Mouse (Mus musculus) adrenal gland, adult 18-20 months (tissue): Measurements from ENCODE around the gene Kpna4. TPM values are rescaled to one million over a fixed set of nuclear protein-coding genes. Genes with fewer than 3 reads are reported as not detected.
"Not testable (repeated sequence)": the region's sequence is repeated elsewhere in the genome, so short reads cannot be mapped to it uniquely, and the experiment has no call there.

Source experiments
- DNase-seq, 2 experiments: peaks; one replicate each; pipeline ENCODE4 v3.0.0; 2021 to 2022; ENCODE audit warnings: low spot score in 2 of 2
- total RNA-seq, 2 experiments: library from RNA; stranded (reverse); gene quantifications; 1 replicate in 1 of 2; 2 replicates in 1 of 2; pipeline ENCODE4 v1.2.3; 2021

Gene Kpna4
- total RNA-seq, 2 experiments from 2014 or later: 77.8 to 84.7 TPM

GRCm38 (mm10) chr3:69113956-69114355 is 13.0 kb downstream of the Kpna4 start:
- no peak for DNase-seq

DNA sequence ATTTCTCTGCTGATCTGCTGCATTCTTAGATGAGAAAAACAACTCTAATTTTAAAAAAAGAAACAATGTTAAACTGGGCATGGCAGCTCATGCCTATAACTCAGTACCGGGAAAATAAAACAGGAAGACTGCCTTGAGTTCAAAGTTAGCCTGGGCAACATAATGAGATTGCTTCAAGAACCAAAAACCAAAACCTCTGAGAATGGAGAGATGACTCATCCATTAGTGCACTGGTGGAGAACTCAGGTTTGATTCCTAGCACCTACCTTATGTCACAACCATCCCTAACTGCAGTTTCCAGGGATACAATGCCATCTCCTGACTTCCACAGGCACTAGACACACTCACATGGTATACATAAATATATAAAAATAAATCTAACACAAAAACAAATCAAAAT is 17.8 kb downstream of the Kpna4 start:
- DNase-seq: no peak

- DNase-seq: no peak
Observed at GRCm38 (mm10) chr3:69094456-69094855, 32.5 kb downstream of the Kpna4 start.

- no peak for DNase-seq
Observed at GRCm38 (mm10) chr3:69064005-69064404, 62.9 kb downstream of the Kpna4 start.

- DNase-seq: no peak
Observed at GRCm38 (mm10) chr3:69062764-69063163, 64.1 kb downstream of the Kpna4 start.

DNA sequence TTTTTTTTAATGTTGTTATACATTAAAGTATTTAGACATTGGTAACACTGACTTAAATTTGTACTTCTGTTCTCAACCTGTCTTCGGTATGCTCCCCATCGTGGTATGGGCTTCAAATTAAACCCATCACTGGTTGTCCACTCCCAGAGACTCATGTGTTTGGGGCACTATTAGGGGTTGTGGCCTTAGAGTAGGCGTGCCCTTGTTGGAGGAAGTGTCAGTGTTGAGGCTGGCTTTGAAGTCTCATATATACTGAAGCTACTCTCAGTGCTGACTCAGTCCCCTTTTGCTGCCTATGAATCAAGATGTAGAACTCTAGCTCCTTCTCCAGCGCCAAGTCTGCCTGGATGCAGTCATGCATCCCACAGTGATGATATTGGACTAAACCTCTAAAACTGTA is 66.2 kb downstream of the Kpna4 start:
- no peak for DNase-seq

DNA sequence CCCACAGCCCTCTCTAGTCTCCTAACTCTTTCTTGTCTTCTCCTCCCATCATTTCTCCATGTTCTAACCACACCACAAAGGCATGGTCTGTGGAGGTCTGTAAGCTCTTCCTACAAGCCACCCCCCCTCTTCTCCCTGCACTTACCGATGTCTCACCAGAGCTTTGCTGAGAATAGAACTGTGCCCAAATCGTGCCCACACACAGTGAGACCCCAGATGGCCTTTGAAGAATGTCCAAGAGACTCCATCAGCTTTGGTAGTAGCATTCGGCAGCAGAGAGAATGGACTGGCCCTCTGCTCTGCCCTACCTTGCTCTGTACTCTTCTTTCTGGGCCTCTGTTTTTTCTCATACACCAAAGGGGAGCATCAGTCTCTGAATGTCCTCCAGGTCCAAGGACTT is 71.0 kb downstream of the Kpna4 start:
- DNase-seq: no peak

DNA sequence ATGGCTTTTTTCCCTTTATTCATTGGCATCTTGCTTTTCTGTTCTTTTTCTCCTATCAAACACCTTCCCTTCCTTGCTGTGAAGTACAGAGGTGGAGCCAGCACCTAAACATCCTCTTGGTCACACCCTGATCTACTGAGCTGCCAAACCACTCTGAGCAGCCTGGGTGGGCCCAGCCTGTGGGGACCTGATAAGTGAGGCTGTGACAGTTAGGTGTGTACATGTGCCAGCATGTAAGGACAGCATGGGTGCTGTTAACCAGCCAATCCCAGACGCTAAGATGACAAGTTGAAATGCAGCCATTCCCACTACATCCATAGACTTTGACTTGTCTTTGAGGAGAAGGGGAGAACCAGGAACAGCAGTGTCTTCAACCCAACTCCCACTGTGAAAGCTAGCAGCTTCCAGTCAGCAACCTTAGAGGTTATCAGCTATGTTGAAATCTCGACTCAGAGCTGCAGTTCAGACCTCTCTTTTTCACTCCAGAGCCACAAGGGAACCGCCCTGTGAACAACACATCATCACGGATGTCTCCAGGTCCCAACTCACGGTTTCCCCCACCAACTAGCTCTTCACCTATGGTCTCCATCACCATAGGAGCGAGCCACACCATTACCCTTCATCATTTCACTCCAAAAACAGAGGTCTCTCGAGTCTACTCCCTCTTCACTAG is 72.0 kb downstream of the Kpna4 start:
- no peak for DNase-seq

GRCm38 (mm10) chr3:69051894-69052293 is 75.0 kb downstream of the Kpna4 start:
- no peak for DNase-seq

GRCm38 (mm10) chr3:69049011-69049410 is 77.9 kb downstream of the Kpna4 start:
- no peak for DNase-seq

DNA sequence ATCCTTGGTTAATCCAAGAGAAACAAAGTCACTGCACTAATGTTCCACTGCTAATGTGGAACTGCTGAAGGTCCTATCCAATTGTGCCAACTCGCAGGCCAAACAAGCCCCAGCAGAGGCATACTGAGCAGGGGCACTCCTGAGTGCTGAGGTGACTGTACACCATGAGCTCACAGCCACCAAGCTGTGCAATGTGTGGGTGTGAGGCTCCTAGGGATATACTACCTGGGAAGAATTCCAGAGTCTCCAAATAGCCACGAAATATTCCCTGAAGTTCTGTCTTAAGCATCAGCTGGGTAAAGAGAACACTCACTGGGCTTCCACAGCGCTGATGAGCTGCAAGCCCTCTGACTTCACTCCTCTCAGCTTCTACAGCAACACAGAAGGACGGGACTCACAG is 79.2 kb downstream of the Kpna4 start:
- no peak for DNase-seq

- DNase-seq: no peak
Observed at GRCm38 (mm10) chr3:69046509-69046908, 80.4 kb downstream of the Kpna4 start.

- no peak for DNase-seq
Observed at GRCm38 (mm10) chr3:69045750-69046149, 81.2 kb downstream of the Kpna4 start.

DNA sequence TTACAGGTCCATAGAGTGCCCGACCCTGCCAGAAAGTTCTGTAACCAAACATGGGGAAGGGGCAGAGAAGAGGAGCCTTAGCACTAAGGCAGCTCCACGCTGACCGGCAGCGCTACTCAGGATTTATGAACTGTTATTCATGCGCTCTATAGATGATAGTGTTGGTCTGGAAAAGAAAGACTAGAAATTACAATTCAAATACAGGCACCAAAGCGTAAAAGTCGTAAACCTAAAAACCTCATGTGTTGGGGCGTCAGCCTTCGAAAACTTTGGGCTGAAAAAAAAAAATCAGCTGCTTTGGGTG is 81.6 kb downstream of the Kpna4 start:
- no peak for DNase-seq

GRCm38 (mm10) chr3:69044645-69045399 is 82.1 kb downstream of the Kpna4 start, which contains the start of gene Trim59:
Gene Trim59, minus strand, starts transcription at chr3:69044755.
- DNase-seq: peak; percentile 87 to 89

DNA sequence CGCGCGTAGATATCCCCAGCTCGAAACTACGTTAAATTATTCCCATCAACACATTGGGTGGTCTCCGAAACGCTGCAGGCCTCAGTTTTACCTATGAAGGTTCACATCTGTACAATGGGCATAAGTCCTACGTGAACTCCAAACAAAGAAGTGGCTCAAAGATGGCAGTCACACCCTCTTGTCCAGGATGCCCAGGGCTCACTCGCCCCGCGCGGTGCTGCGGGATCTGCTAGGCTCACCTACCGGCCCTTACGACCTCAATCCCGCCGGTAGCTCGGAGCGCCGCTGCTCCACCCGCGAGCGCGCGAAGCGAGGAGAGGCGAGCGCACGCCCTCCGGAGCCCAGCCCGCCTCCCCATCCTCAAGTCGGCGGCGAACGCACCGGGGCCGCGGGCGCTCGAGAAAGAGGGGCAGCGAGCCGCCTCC is 82.7 kb downstream of the Kpna4 start:
- no peak for DNase-seq

DNA sequence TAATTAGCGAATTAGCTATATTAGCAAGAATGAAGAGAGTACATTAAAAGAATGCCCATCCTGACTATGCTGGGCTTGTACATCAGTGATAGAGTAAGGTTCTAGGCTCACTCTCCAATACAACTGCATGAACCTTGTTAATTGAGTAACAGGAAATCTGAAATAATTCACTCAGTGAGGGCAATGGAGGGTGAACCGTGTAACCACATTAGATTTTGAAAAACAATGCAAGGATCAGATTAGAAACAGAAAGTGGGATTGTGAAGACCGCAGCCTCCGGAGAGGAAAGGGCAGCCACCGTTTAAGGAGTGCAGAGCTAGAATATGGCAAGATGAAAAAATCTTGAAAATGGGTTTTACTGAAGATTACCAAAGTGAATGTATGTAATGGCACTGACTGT is 85.6 kb downstream of the Kpna4 start:
- DNase-seq: no peak

GRCm38 (mm10) chr3:69040105-69040504 is 86.8 kb downstream of the Kpna4 start:
- DNase-seq: no peak

- no peak for DNase-seq
Observed at GRCm38 (mm10) chr3:69026133-69026783, 100.7 kb downstream of the Kpna4 start.

DNA sequence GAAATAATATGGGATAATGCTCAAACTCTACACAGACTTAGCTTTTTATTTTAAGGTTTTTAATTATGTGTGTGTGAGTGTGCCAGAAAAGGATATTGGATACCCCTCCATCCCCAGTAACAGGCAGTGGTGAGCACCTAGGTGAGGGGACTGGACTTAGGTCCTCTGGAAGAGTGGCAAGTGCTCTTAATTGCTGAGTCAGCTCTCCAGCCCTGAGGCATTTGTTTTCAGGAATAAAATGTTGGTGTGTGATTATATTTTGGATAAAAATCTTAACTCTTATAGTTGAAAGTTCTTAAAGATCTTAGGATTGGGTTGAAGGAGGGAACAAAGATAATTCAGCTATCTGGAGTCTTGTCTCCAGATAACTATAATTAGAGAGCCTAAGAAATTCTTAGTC is 106.1 kb downstream of the Kpna4 start:
- no peak for DNase-seq

- no peak for DNase-seq
Observed at GRCm38 (mm10) chr3:69020285-69020684, 106.6 kb downstream of the Kpna4 start.

DNA sequence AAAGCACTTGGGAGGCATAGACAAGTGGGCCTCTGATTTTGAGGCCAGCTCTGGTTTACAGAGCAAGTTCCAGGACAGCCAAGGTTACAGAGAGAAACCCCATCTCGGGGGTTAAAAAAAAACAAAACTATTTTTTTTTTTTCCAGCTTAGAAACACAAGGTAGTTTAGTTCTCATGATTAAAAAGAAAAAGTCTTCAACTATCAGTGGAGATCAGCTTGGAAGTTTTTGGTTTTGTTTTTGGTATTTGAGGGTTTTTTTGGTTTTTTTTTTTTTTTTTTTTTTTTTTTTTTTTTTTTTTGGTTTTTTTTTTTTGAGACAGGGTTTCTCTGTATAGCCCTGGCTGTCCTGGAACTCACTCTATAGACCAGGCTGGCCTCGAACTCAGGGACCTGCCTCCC is 108.3 kb downstream of the Kpna4 start:
- not testable (repeated sequence) for DNase-seq
